Mouse (Mus musculus) ovary, adult 10 weeks (tissue): ENCODE data around the gene Slc35b4. TPM values are rescaled to one million over a fixed set of nuclear protein-coding genes. Genes with fewer than 3 reads are reported as not detected.

ENCODE experiments used
- polyA plus RNA-seq: library from polyadenylated mRNA; stranded (reverse); fragments of 350-450 nt; fragmentation: Illumina TruSeq; extraction: RNeasy Lipid Tissue Mini Kit (QIAGEN cat#74804); gene quantifications from one replicate; pipeline ENCODE4 v1.2.3, GENCODE M21; 2014

The Slc35b4 gene
- 23.4 TPM for polyA plus RNA-seq

DNA sequence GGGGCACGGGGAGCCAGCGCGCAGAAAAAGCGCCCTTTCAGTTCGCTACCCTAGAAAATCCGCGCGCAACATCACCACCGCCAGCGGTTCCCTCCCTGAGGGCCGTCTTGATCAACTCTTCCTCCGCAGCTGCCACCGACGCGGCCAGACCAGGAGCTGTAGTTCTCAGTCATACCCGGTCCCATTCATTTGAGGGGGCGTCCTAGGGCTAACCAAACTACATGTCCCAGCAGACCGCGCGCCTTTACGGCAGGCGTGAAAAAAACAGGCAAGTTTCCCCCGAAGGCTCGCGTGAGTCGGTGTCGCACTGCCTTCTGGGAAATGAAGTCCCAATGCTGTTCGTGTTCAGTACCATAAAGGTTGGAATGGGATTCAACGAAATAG, at the start of gene Slc35b4:
TSS of gene Slc35b4 (minus strand) at position 248 of the 384 bp plus-strand sequence.

Other genes with a start within 250 kb of the Slc35b4 start
- 6.3 TPM for gene Lrguk, start 147.7 kb downstream of the Slc35b4 start, polyA plus RNA-seq
- gene Akr1b3, start 140.4 kb upstream of the Slc35b4 start, polyA plus RNA-seq: 170 TPM
- 9.5 TPM for gene Akr1b8, start 177.0 kb upstream of the Slc35b4 start, polyA plus RNA-seq
- gene Akr1b10, start 207.1 kb upstream of the Slc35b4 start, polyA plus RNA-seq: 31.5 TPM
- not detected for gene Akr1b7, start 235.2 kb upstream of the Slc35b4 start, polyA plus RNA-seq